Mouse (Mus musculus) cortical plate, adult 2 months (tissue): ENCODE measurements around the gene Hibadh. TPM values are rescaled to one million over a fixed set of nuclear protein-coding genes. Genes with fewer than 3 reads are reported as not detected.

Experiments
- H3K27ac ChIP-seq: fragments of 200-500 bp; 2 replicates; pipeline ENCODE4 v1.5.1; 2012; ENCODE audit warnings: low read length, control low read depth, inconsistent platforms; ENCODE audit not compliant: insufficient read depth
- H3K4me1 ChIP-seq: fragments of 200-500 bp; 2 replicates; pipeline ENCODE4 v1.6.1; 2011; ENCODE audit warnings: low read length; ENCODE audit not compliant: control insufficient read depth, insufficient read depth
- H3K4me3 ChIP-seq: fragments of 200-500 bp; 2 replicates; pipeline ENCODE4 v1.5.1; 2011; ENCODE audit warnings: mild to moderate bottlenecking, low read length, control low read depth; ENCODE audit not compliant: insufficient read depth
- CTCF ChIP-seq: fragments of 200-500 bp; IDR thresholded peaks from 2 replicates; pipeline ENCODE4 v1.5.1; 2011; ENCODE audit warnings: mild to moderate bottlenecking, control low read depth, low read length; ENCODE audit not compliant: insufficient read depth; ENCODE audit errors: extremely low read depth
- POLR2A ChIP-seq: fragments of 200-500 bp; IDR thresholded peaks from 2 replicates; pipeline ENCODE4 v1.6.1; 2011; ENCODE audit warnings: mild to moderate bottlenecking, low read length, control low read depth; ENCODE audit not compliant: insufficient read depth; ENCODE audit errors: extremely low read depth
- polyA plus RNA-seq: library from polyadenylated mRNA; depleted of rRNA; stranded (reverse); fragments of >200 nt; gene quantifications from 2 replicates; pipeline ENCODE4 v1.2.3, GENCODE M21; 2012

Hibadh gene
- polyA plus RNA-seq, 1 experiment = 55.8 TPM

DNA sequence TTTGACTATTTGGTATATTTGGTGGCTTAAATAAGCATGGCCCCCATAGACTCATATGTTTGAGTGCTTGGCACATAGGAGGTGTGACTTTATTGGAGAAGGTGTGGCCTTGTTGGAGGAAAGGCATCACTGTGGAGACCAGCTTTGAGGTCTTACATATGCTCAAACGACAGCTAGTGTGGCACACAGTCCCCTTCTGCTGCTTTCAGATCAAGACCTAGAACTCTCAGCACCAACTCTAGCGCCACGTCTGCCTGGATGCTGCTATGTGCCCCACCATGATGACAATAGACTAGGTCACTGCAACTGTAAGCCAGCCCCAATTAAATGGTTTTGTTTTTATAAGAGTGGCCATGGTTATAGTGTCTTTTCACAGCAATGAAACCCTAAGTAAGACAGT is 887 bp upstream of the Hibadh start:
- no peak overlapping the region for H3K4me3 ChIP-seq
- no peaks in the 10 kb centered on the region; the same call in 1 of the 2 replicates for H3K4me1 ChIP-seq
- H3K27ac ChIP-seq = no peak overlapping the region
- no peak for TF ChIP-seq POLR2A
- no peak for TF ChIP-seq CTCF

DNA sequence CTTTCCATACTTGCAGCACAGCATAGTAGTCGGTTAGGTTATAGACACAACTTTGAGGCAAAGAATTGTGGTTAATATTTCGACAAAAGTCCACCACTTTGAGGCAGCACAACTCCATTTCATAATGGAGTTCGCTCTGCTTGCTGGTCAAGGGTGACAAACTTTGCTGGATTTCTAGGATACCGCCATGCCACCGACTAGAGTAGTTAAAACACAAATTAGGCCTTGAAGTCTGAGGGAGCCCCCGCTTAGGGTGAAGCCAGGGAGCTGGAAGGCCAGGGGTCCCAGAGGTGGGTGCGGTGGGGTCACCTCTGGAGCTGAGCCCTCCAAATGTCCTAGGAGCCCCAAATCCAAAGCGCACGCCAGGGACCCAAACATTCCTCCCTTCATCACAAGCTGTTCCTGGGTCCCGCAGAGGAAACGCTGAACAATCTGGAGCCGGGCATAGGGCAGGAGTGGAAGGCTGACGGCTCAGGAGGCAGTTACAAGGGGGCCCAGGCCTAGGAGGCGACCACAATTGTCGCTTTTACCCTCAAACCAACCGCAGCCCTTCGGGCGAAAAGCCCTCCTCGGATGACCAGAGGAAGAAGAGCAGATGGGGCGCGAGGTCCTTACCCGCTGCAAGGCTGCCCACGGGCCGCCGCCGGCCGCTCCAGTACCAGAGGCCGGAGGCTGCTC is 504 bp downstream of the Hibadh start:
- 0 out of 2 replicates have a peak overlapping the region, but pooled peaks have one; percentile 22 for H3K27ac ChIP-seq
- H3K4me1 ChIP-seq = no peaks in the 10 kb centered on the region; the same call in 1 of the 2 replicates
- H3K4me3 ChIP-seq = peak overlapping the region; percentile 74
- TF ChIP-seq CTCF (no peak), POLR2A (no peak)

DNA sequence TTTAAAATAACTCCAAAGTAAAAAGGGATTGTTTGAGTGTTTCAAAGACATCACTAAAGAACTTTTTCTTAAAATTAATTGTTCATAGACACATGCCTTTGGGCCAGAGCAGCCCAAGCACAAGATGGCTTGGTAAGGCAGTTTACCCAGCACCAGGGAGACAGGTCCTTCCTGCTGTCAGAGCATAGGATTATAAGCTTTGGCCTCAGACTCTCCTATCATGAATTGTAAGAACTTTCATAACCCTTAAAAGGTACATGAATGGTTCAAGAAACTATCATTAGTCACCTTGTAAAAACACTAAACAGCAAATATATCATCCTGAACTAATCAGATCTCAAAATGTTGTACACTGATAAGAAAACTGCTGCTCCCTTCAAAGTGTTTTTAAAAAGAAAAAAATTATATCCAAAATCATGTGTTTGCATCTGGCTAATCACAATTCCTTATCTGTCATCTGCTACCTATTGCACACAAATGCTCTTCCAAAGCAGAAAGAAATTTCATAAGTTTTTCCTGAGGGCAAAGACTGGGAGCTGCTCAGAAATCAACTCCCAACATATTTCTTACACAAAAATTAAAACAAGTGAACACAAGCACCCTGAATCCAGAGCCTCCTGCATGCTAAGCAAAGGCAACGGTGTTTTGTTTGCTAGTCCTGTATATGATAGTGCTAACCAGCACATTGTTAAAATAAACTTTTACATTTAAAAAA is 1.6 kb downstream of the Hibadh start:
- Histone ChIP-seq H3K4me1 (no peaks in the 10 kb centered on the region; the same call in 1 of the 2 replicates), H3K4me3 (no peak overlapping the region; the same call in 1 of the 2 replicates), H3K27ac (no peak overlapping the region)
- TF ChIP-seq POLR2A (no peak), CTCF (no peak)

DNA sequence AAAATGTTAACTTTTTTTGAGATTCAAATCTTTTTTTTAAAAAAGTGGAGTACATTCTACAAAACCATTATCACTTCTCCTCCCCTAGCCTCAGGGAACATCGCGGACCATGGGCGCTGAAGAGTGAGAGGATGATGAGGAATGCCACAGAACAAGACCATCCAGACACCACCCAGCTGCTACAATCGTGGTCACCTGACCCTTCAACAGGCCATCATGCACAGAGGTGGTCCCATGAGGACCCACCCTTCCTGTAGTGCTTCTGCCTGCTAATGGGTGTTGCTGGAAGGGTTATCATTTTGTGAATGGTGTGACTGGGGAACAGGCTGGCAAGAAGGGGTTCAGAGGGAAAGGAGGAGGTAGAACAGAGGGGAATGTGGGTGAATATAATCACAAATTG is 2.9 kb downstream of the Hibadh start:
- Histone ChIP-seq H3K4me3 (no peak overlapping the region), H3K27ac (no peak overlapping the region), H3K4me1 (no peaks in the 10 kb centered on the region; the same call in 1 of the 2 replicates)
- TF ChIP-seq CTCF = no peak

- no peak for TF ChIP-seq CTCF
- TF ChIP-seq POLR2A = no peak
- Histone ChIP-seq H3K4me1 (no peaks in the 10 kb centered on the region; the same call in 1 of the 2 replicates), H3K4me3 (no peak overlapping the region), H3K27ac (no peak overlapping the region)
Observed at GRCm38 (mm10) chr6:52635395-52635794, 4.8 kb downstream of the Hibadh start.

- Histone ChIP-seq H3K4me3 (no peak overlapping the region), H3K4me1 (no peaks in the 10 kb centered on the region), H3K27ac (no peak overlapping the region)
- TF ChIP-seq CTCF (no peak), POLR2A (no peak)
Observed at GRCm38 (mm10) chr6:52630625-52631024, 9.6 kb downstream of the Hibadh start.

DNA sequence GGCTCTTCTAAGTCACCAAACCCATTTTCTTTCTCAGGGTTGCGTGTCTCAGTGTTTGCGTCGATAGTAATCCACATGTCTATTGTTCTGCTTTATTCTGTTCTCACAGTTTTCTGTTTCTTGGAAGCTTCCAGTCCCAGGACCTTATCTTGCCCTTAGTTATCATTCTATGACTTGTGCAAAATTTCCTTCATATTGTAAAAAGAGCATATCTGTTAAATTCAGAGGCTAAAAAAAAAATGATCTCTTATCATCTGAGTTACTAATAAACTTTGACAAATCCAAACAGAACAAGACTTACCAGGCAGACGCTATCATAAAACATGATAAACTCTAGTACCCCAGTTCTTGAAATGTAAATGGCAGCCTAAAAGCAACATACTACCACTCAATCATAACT is 11.0 kb downstream of the Hibadh start:
- H3K4me1 ChIP-seq = no peaks in the 10 kb centered on the region
- no peak overlapping the region for H3K4me3 ChIP-seq
- H3K27ac ChIP-seq = no peak overlapping the region
- TF ChIP-seq CTCF = no peak
- no peak for TF ChIP-seq POLR2A

DNA sequence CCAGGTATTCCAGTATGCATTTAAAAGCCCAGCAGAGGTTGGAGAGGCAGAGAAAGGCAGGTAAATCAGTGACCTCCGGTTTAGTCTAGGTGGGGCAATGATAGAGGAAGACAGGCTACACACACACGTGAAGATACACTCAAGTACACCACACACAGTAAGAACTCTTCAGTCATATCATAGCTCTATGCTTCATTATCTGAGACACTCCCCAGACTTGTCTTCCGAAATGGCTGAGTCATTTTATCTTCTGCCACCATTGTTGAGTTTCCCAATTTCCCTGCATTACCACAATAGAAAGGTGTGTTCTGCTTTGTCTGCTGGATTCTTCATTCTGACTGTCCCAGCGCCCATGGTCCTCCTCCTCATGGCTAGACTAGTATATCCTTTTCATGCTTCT is 13.5 kb downstream of the Hibadh start:
- Histone ChIP-seq H3K27ac (no peak overlapping the region), H3K4me3 (no peak overlapping the region)

GRCm38 (mm10) chr6:52623741-52624140 is 16.4 kb downstream of the Hibadh start:
- TF ChIP-seq CTCF = no peak
- no peak for TF ChIP-seq POLR2A
- Histone ChIP-seq H3K4me1 (no peaks in the 10 kb centered on the region), H3K4me3 (no peak overlapping the region), H3K27ac (no peak overlapping the region)

More for the DNA sequence above, 13.5 kb downstream of the Hibadh start:
- TF ChIP-seq POLR2A = no peak
- TF ChIP-seq CTCF = no peak
- no peaks in the 10 kb centered on the region for H3K4me1 ChIP-seq
